Mouse (Mus musculus): Measurements from ENCODE around the gene Rptor. TPM values are rescaled to one million over a fixed set of nuclear protein-coding genes. Genes with fewer than 3 reads are reported as not detected.

Gene Rptor
- polyA plus RNA-seq, 1 experiment: 24.5 TPM

DNA sequence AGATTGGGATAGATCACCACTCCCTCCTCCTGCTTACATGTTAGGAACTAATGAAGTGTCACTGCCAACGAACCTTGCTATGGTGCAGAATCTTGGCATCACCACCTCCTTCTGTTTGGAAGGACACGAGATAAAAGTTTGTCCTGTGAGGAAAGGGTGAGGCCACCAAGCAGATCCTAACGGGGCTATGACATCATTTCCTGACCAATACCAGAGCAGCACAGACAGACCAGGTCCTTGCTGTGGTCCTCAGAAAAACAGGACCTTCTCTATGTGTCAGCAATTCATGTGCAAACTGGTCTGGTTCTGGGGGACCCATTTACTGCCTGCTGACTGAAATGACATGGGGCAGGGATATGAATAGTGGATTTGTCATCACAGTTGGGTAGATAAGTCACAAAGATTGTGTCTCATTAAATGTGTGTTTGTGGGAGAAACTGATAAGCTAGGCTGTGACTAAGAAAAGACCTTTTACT is 214.7 kb downstream of the Rptor start:
- no peak overlapping the region for H3K4me3 ChIP-seq (ENCODE audit: insufficient read depth, low read depth, low read length)
- H3K27ac ChIP-seq (replicated peaks; ENCODE audit: low read depth, low read length): no peak overlapping the region
- no peaks in the 10 kb centered on the region for H3K4me1 ChIP-seq (ENCODE audit: control insufficient read depth, insufficient read depth, insufficient read length, low read length)

- Histone ChIP-seq H3K4me3 (ENCODE audit: insufficient read depth, low read depth, low read length) (no peak overlapping the region), H3K27ac (replicated peaks; ENCODE audit: low read depth, low read length) (no peak overlapping the region), H3K4me1 (ENCODE audit: control insufficient read depth, insufficient read depth, insufficient read length, low read length) (no peaks in the 10 kb centered on the region)
Measured at GRCm38 (mm10) chr11:119817898-119818297, 215.2 kb downstream of the Rptor start.

DNA sequence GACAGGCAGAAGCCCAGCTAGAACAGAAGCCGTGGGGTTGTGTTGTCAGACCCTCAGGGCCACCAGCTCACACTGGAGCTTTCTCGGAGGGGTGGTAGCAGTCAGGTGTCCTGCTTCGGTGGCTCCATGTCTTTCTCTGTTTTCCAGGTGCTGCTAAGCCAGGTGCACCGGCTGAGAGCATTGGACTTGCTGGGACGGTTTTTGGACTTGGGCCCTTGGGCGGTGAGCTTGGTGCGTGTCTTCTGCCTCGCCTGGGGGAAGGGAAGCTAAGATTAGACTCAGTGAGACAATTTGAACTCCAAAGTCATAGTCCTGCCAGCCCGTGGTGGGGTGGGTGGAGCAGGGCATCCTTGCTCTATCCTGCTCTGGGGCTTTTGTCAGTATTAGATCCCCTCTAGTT is 218.8 kb downstream of the Rptor start:
- Histone ChIP-seq H3K4me3 (ENCODE audit: insufficient read depth, low read depth, low read length) (no peak overlapping the region), H3K27ac (replicated peaks; ENCODE audit: low read depth, low read length) (no peak overlapping the region), H3K4me1 (ENCODE audit: control insufficient read depth, insufficient read depth, insufficient read length, low read length) (no peaks in the 10 kb centered on the region)

- H3K4me1 ChIP-seq (ENCODE audit: control insufficient read depth, insufficient read depth, insufficient read length, low read length): no peaks in the 10 kb centered on the region
- H3K4me3 ChIP-seq (ENCODE audit: insufficient read depth, low read depth, low read length): no peak overlapping the region
- H3K27ac ChIP-seq (replicated peaks; ENCODE audit: low read depth, low read length): no peak overlapping the region
Measured at GRCm38 (mm10) chr11:119824072-119824649, 221.5 kb downstream of the Rptor start.

DNA sequence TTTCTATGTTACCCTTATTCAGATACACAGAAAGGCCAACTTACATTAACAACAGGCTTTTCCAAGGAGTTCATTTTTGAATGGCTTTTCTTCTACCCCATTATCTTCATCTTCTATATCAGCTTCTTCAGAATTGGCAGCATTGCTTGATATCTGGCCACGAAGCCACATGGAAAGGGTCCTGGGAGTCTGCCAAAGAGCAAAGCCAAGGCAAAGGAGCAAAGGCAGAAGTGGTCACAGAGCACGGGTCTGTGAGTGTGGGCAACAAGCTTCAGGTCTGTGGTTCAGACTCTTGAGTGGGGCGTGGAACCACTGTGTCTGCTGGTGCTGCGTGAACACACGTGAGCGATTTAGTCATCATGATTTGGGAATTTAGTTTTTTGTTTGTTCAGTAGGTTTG is 223.1 kb downstream of the Rptor start:
- Histone ChIP-seq H3K4me1 (ENCODE audit: control insufficient read depth, insufficient read depth, insufficient read length, low read length) (no peaks in the 10 kb centered on the region), H3K27ac (replicated peaks; ENCODE audit: low read depth, low read length) (no peak overlapping the region), H3K4me3 (ENCODE audit: insufficient read depth, low read depth, low read length) (no peak overlapping the region)

DNA sequence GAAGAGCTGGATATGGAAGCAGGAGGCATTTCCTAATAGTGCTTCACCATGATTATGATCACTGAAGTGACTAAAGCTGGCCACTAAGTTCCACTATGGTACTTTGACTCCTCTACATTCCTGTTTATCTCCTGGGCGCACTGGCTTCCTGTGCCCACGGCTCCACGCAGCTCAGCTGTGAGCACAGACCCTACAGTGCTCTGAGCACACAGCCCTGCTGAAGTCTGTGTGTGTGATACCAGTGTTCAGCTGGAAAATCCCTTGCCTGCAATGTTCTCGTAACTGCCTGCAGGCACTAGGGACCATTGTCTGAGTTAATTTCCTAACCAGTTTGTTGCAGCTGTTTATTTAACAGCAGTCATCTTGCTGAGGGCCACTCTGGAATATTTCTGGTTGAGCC is 223.5 kb downstream of the Rptor start:
- H3K4me3 ChIP-seq (ENCODE audit: insufficient read depth, low read depth, low read length): no peak overlapping the region
- H3K27ac ChIP-seq (replicated peaks; ENCODE audit: low read depth, low read length): no peak overlapping the region
- H3K4me1 ChIP-seq (ENCODE audit: control insufficient read depth, insufficient read depth, insufficient read length, low read length): no peaks in the 10 kb centered on the region

GRCm38 (mm10) chr11:119829116-119829515 is 226.4 kb downstream of the Rptor start:
- Histone ChIP-seq H3K27ac (replicated peaks; ENCODE audit: low read depth, low read length) (no peak overlapping the region), H3K4me1 (ENCODE audit: control insufficient read depth, insufficient read depth, insufficient read length, low read length) (no peaks in the 10 kb centered on the region), H3K4me3 (ENCODE audit: insufficient read depth, low read depth, low read length) (no peak overlapping the region)

GRCm38 (mm10) chr11:119831682-119832081 is 229.0 kb downstream of the Rptor start:
- H3K4me1 ChIP-seq (ENCODE audit: control insufficient read depth, insufficient read depth, insufficient read length, low read length): no peaks in the 10 kb centered on the region
- H3K4me3 ChIP-seq (ENCODE audit: insufficient read depth, low read depth, low read length): no peak overlapping the region

GRCm38 (mm10) chr11:119833311-119833710 is 230.6 kb downstream of the Rptor start:
- Histone ChIP-seq H3K4me3 (ENCODE audit: insufficient read depth, low read depth, low read length) (no peak overlapping the region), H3K27ac (replicated peaks; ENCODE audit: low read depth, low read length) (no peak overlapping the region), H3K4me1 (ENCODE audit: control insufficient read depth, insufficient read depth, insufficient read length, low read length) (no peaks in the 10 kb centered on the region)

More at GRCm38 (mm10) chr11:119831682-119832081, 229.0 kb downstream of the Rptor start:
- no peak overlapping the region for H3K27ac ChIP-seq (replicated peaks; ENCODE audit: low read depth, low read length)

- Histone ChIP-seq H3K27ac (replicated peaks; ENCODE audit: low read depth, low read length) (no peak overlapping the region), H3K4me3 (ENCODE audit: insufficient read depth, low read depth, low read length) (no peak overlapping the region), H3K4me1 (ENCODE audit: control insufficient read depth, insufficient read depth, insufficient read length, low read length) (no peaks in the 10 kb centered on the region)
Measured at GRCm38 (mm10) chr11:119833877-119834804, 231.4 kb downstream of the Rptor start.

DNA sequence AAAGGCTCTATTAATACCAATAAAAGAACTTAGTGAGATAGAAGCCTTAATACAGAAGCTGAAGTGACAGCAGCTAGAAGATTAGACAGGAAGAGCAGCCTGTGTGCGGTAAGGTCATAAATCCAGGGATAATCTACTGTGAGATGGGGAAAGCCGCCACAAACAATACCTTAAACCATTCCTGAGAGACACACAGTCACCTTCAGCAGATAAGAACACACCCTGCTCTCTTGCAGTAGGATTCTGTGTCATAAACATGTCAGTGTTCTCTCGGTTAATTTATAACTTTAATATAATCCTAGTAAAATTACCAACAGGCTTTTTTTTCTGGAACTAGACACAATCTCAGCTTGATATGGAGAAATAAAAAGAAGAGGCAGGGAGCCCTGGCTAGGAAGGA is 233.6 kb downstream of the Rptor start:
- H3K4me3 ChIP-seq (ENCODE audit: insufficient read depth, low read depth, low read length): no peak overlapping the region
- no peak overlapping the region for H3K27ac ChIP-seq (replicated peaks; ENCODE audit: low read depth, low read length)
- no peaks in the 10 kb centered on the region for H3K4me1 ChIP-seq (ENCODE audit: control insufficient read depth, insufficient read depth, insufficient read length, low read length)

DNA sequence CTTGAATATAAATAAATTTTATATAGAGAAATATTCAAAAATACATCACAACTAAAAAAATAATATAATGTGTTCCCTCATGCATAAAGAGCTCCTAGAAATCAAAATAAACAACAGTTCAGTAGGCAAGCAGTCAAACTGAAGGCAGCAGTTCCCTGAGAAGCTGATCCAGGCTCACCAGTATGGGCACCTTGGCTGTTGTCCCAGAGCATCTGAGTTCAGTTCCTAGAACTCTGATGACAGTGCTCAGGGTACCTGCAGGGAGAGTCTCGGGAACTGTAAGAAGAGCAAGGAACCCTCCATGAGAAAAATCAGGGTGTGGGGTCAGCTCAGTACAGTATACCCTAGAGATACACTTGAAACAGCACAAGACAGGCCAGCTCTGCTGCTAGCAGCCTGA is 235.1 kb downstream of the Rptor start:
- H3K4me1 ChIP-seq (ENCODE audit: control insufficient read depth, insufficient read depth, insufficient read length, low read length): no peaks in the 10 kb centered on the region
- no peak overlapping the region for H3K4me3 ChIP-seq (ENCODE audit: insufficient read depth, low read depth, low read length)
- H3K27ac ChIP-seq (replicated peaks; ENCODE audit: low read depth, low read length): no peak overlapping the region

DNA sequence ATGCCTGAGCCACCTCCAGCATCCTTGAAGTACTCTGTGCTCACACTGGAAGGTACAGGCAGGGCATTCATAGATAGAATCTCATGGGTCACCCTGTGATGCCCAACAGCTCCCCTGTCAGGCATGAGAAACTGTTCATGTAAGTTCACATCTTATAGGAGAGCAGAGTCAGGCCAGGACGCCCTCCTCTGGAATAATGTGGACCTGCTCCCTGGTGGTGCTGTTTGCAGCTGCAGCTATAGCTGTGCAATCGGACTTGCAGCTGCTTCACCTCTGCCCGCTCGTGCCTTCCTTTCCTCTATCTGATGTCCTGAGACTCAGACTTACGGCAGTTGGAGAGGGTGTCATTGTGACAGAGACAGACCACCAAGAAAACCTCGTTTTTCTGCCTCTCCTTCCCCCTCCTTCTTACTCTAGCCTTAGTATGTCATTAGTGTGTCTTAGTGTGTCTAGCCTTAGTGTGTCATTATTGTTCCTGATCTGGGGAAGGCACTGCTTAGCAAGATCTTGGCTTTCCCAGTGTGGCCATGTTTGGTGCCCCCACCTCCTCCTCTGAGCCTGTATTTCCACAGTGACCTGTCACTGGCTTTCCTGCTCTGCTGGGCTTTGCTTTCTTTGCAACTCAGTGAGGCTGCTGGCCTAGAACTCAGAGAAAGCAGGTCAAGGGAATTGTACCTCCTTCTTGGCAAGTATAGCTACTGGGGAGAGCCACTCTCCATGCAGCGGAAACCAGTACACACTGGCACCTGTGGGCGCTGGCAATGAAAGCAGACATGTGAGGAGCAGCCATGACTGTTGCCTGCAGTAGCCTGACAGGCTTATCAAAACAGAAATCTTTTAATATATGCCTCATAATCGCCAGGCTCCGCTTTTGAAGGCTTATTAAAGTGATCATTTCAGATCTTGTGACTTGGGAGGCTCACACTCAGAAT is 237.0 kb downstream of the Rptor start:
- Histone ChIP-seq H3K27ac (replicated peaks; ENCODE audit: low read depth, low read length) (no peak overlapping the region), H3K4me3 (ENCODE audit: insufficient read depth, low read depth, low read length) (no peak overlapping the region), H3K4me1 (ENCODE audit: control insufficient read depth, insufficient read depth, insufficient read length, low read length) (no peaks in the 10 kb centered on the region)

GRCm38 (mm10) chr11:119846608-119847007 is 243.9 kb downstream of the Rptor start:
- H3K4me1 ChIP-seq (ENCODE audit: control insufficient read depth, insufficient read depth, insufficient read length, low read length): no peaks in the 10 kb centered on the region
- H3K4me3 ChIP-seq (ENCODE audit: insufficient read depth, low read depth, low read length): no peak overlapping the region
- H3K27ac ChIP-seq (replicated peaks; ENCODE audit: low read depth, low read length): no peak overlapping the region

GRCm38 (mm10) chr11:119847076-119847475 is 244.4 kb downstream of the Rptor start:
- Histone ChIP-seq H3K4me3 (ENCODE audit: insufficient read depth, low read depth, low read length) (no peak overlapping the region), H3K27ac (replicated peaks; ENCODE audit: low read depth, low read length) (no peak overlapping the region), H3K4me1 (ENCODE audit: control insufficient read depth, insufficient read depth, insufficient read length, low read length) (no peaks in the 10 kb centered on the region)
